Mouse (Mus musculus) stomach, postnatal 0 days (tissue): Measurements from ENCODE around the gene Ralgapa1. TPM values are rescaled to one million over a fixed set of nuclear protein-coding genes. Genes with fewer than 3 reads are reported as not detected.

Experiments
- ATAC-seq: fragments of 200-750 bp; cut with Nextera tagmentation; 2 replicates; pipeline ENCODE4 v1.8.0; 2017; ENCODE audit not compliant: low FRiP score, low TSS enrichment
- DNase-seq: peaks from one replicate; pipeline ENCODE4 v3.0.0-alpha.2; 2016; ENCODE audit warnings: low spot score
- H3K27ac ChIP-seq: fragments of 300-500 bp; sonication (generic); replicated peaks from 2 replicates; pipeline ENCODE4 v1.5.1; 2014; ENCODE audit warnings: mild to moderate bottlenecking, control low read depth
- H3K27me3 ChIP-seq: fragments of 300-500 bp; sonication (generic); 2 replicates; pipeline ENCODE4 v1.6.1; 2014; ENCODE audit warnings: low read length; ENCODE audit not compliant: control insufficient read depth, insufficient read depth
- H3K36me3 ChIP-seq: fragments of 300-500 bp; sonication (generic); 2 replicates; pipeline ENCODE4 v1.6.1; 2014; ENCODE audit warnings: low read length, mixed read lengths; ENCODE audit not compliant: control insufficient read depth, insufficient read depth
- H3K4me1 ChIP-seq: fragments of 300-500 bp; sonication (generic); replicated peaks from 2 replicates; pipeline ENCODE4 v1.6.1; 2014; ENCODE audit warnings: antibody characterized with exemption; ENCODE audit not compliant: control insufficient read depth, insufficient read depth
- H3K4me2 ChIP-seq: fragments of 300-500 bp; sonication (generic); replicated peaks from 2 replicates; pipeline ENCODE4 v1.6.1; 2014; ENCODE audit warnings: low read depth, mild to moderate bottlenecking, control low read depth, moderate library complexity
- H3K4me3 ChIP-seq: fragments of 300-500 bp; sonication (generic); 2 replicates; pipeline ENCODE4 v1.5.1; 2014; ENCODE audit warnings: low read depth, low read length, control low read depth
- H3K9ac ChIP-seq: fragments of 300-500 bp; sonication (generic); 2 replicates; pipeline ENCODE4 v1.6.1; 2014; ENCODE audit warnings: mild to moderate bottlenecking, low read length, control low read depth, mixed read lengths
- H3K9me3 ChIP-seq: fragments of 300-500 bp; sonication (generic); 2 replicates; pipeline ENCODE4 v1.6.1; 2016; ENCODE audit warnings: low read length; ENCODE audit not compliant: control insufficient read depth
- CTCF ChIP-seq: IDR thresholded peaks from 2 replicates; pipeline ENCODE4 v1.5.1; 2016; ENCODE audit warnings: antibody characterized with exemption, low read depth, mild to moderate bottlenecking, moderate library complexity
- EP300 ChIP-seq: optimal IDR thresholded peaks from 2 replicates; pipeline ENCODE3; 2016; ENCODE audit warnings: antibody characterized with exemption
- WGBS: fragments of 180-500 bp; shearing (Covaris S2); extraction: QIAGEN DNeasy Blood & Tissue Kit; methylation state at CpG from one replicate; pipeline ENCODE4 v1.1.7; 2014; 5-methylcytosine and 5-hydroxymethylcytosine counted together
- polyA plus RNA-seq: library from polyadenylated mRNA; unstranded; fragments of >200 nt; fragmentation: Nextera tagmentation; extraction: Ambion mirVana; gene quantifications from 2 replicates; pipeline ENCODE4 v1.2.1, GENCODE M21; 2015

The Ralgapa1 gene
- polyA plus RNA-seq, 1 experiment from 2014 or later = 8.8 TPM

- Histone ChIP-seq H3K4me3 (no peak overlapping the region), H3K36me3 (no peaks in the 10 kb centered on the region), H3K27ac (no peak overlapping the region), H3K4me1 (no peaks in the 10 kb centered on the region), H3K27me3 (no peaks in the 10 kb centered on the region), H3K9me3 (no peaks in the 10 kb centered on the region), H3K4me2 (no peak overlapping the region), H3K9ac (no peak overlapping the region)
- 75% methylated on average over 3 of the region's 3 CpGs for WGBS
- TF ChIP-seq EP300 = no peak
- DNase-seq = no peak
- no peak for ATAC-seq
Observed at GRCm38 (mm10) chr12:55568466-55568865, 252.5 kb downstream of the Ralgapa1 start.

DNA sequence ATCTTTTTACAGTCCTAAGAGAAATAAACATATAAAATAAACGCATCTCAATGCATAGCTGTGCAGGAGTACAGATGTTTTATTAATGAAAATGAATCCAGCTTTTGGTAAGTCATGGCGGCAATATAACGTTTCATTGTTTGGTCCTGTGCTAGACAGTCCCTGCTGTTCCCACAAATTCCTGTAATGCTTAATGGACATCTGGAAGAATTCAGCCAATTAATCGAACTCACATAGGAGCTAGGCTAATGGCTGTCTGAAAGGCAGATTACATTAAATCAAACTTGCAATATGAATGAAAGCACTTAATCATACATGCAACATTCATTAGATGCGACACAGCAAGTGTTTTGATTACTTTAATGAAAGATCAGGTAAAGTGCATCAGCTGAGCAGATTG lies 254.1 kb downstream of the Ralgapa1 start:
- H3K4me1 ChIP-seq = no peaks in the 10 kb centered on the region
- no peak overlapping the region for H3K4me3 ChIP-seq
- no peaks in the 10 kb centered on the region for H3K36me3 ChIP-seq
- no peaks in the 10 kb centered on the region for H3K27me3 ChIP-seq
- WGBS = 57% methylated on average over 5 of the region's 5 CpGs
- H3K27ac ChIP-seq = no peak overlapping the region
- no peaks in the 10 kb centered on the region for H3K9me3 ChIP-seq
- no peak overlapping the region for H3K9ac ChIP-seq
- ATAC-seq = no peak
- DNase-seq = no peak
- H3K4me2 ChIP-seq = no peak overlapping the region
- no peak for TF ChIP-seq EP300
- no peak for TF ChIP-seq CTCF

DNA sequence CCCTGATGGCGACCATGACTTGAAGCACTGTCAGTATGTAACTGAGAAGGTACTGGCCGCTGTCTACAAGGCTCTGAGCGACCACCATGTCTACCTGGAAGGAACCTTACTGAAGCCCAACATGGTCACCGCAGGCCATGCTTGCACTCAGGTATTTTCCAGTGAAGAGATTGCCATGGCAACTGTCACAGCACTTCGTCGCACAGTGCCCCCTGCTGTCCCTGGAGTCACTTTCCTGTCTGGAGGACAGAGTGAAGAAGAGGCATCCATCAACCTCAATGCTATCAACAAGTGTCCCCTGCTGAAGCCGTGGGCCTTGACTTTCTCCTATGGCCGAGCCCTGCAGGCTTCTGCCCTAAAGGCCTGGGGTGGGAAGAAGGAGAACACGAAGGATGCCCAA lies 255.1 kb downstream of the Ralgapa1 start:
- Histone ChIP-seq H3K36me3 (no peaks in the 10 kb centered on the region), H3K27ac (no peak overlapping the region), H3K27me3 (no peaks in the 10 kb centered on the region), H3K4me2 (no peak overlapping the region), H3K4me3 (no peak overlapping the region), H3K9ac (no peak overlapping the region), H3K9me3 (no peaks in the 10 kb centered on the region), H3K4me1 (no peaks in the 10 kb centered on the region)
- ATAC-seq (no peak), DNase-seq (no peak)
- 77% methylated on average over 9 of the region's 9 CpGs for WGBS
- TF ChIP-seq CTCF (no peak), EP300 (no peak)

GRCm38 (mm10) chr12:55565206-55565605 lies 255.8 kb downstream of the Ralgapa1 start, which contains the start of gene Aldoart2:
Aldoart2 (plus strand) TSS chr12:55565239.
- Histone ChIP-seq H3K4me2 (no peak within 1 kb of the TSS), H3K9ac (no peak within 1 kb of the TSS), H3K27me3 (no peaks in the 10 kb centered on the region), H3K36me3 (no peaks in the 10 kb centered on the region), H3K27ac (no peak within 1 kb of the TSS), H3K4me3 (no peak within 1 kb of the TSS), H3K4me1 (no peaks in the 10 kb centered on the region), H3K9me3 (no peaks in the 10 kb centered on the region)
- no peak for ATAC-seq
- WGBS = 97% methylated on average over 19 of the region's 19 CpGs
- no peak for DNase-seq
- TF ChIP-seq CTCF (no peak), EP300 (no peak)

- DNase-seq (no peak), ATAC-seq (no peak)
- 89% methylated on average over 9 of the region's 9 CpGs for whole genome bisulfite sequencing
- H3K4me1 ChIP-seq = no peaks in the 10 kb centered on the region
- H3K27me3 ChIP-seq = no peaks in the 10 kb centered on the region
- H3K4me3 ChIP-seq = no peak overlapping the region
- TF ChIP-seq EP300 (no peak), CTCF (peak; percentile 13; the same call in 1 of the 2 replicates)
- H3K36me3 ChIP-seq = no peaks in the 10 kb centered on the region
- no peak overlapping the region for H3K9ac ChIP-seq
- no peak overlapping the region for H3K27ac ChIP-seq
- H3K4me2 ChIP-seq = no peak overlapping the region
- no peaks in the 10 kb centered on the region for H3K9me3 ChIP-seq
Observed at GRCm38 (mm10) chr12:55564187-55564963, 256.6 kb downstream of the Ralgapa1 start.

- H3K4me2 ChIP-seq = no peak overlapping the region
- 88% methylated on average over 3 of the region's 3 CpGs for WGBS
- no peak overlapping the region for H3K9ac ChIP-seq
- no peak for DNase-seq
- ATAC-seq = no peak
- no peak for TF ChIP-seq CTCF
- TF ChIP-seq EP300 = no peak
- H3K9me3 ChIP-seq = no peaks in the 10 kb centered on the region
- no peak overlapping the region for H3K4me3 ChIP-seq
- no peak overlapping the region for H3K27ac ChIP-seq
- no peaks in the 10 kb centered on the region for H3K27me3 ChIP-seq
- no peaks in the 10 kb centered on the region for H3K36me3 ChIP-seq
- H3K4me1 ChIP-seq = no peaks in the 10 kb centered on the region
Observed at GRCm38 (mm10) chr12:55563742-55564141, 257.2 kb downstream of the Ralgapa1 start.
